Mouse (Mus musculus) right cerebral cortex, postnatal 10 days (tissue): ENCODE measurements around the gene Zscan25.
A peak's percentile ranks its signal among the peaks of the same experiment; 100 is the strongest.
"Not testable (repeated sequence)": the region's sequence is repeated elsewhere in the genome, so short reads cannot be mapped to it uniquely, and the experiment has no call there.

Experiments
- DNase-seq, 2 experiments: peaks; one replicate each; pipeline ENCODE4 v3.0.0; 2021; ENCODE audit warnings: low spot score in 2 of 2

The Zscan25 gene

GRCm38 (mm10) chr5:145280371-145281143 lies at the start of gene Zscan25:
Zscan25 (plus strand) TSS chr5:145280500.
- DNase-seq, result peak; percentile 94 to 95

- DNase-seq, result no peak
These were observed 49.7 kb upstream of the Zscan25 start for GRCm38 (mm10) chr5:145230641-145231040.

DNA sequence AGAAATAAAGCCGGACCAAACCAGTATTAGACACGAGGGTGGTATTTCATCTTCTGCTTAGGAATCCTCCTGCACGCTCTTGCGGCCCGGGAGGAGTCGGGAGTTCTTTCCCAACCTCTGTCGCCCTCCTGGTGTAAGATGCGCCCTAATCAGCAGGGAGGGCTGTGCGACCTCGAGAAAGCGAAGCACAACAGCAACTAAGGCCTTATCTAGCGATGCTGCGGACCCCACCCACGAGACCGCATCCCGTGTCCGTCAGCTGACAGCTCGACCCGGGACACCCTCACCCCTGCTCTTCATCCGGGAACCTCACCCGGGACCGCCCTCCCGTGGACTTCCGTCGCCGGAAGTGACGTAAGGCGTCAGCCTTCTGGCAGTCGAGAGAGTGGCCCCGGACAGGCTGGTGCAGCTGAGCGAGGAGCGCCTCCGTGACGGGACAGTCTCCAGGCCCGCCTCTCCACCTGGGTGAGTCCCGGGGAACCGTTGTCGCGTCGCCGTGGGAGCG lies 48.9 kb upstream of the Zscan25 start, which contains the start of gene Zfp655:
Gene Zfp655, plus strand, starts transcription at position 349 of the 505 bp plus-strand sequence.
- DNase-seq, result peak; percentile 98 to 99

GRCm38 (mm10) chr5:145231893-145232411 lies 48.3 kb upstream of the Zscan25 start:
- DNase-seq, result no peak

DNA sequence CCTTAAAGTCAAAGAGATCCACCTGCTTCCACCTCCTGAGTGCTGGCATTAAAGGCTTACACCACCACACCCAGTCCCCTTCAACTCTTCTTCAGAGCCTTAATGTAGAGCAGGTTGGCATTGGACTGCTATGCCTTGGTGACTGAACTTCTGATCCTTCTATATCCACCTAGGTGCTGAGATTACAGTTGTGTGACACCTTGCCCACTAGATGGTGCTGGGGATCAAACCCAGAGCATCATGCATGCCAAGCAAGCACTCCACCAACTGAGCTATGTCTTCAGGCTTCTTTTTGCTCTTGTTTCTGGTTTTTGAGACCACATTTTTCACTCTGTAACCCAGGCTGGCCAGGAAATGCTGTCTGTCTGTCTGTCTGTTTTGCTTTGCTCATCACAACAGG lies 45.7 kb upstream of the Zscan25 start:
- peak in 1 of 2 experiments; percentile 38 for DNase-seq

GRCm38 (mm10) chr5:145249520-145249919 lies 30.8 kb upstream of the Zscan25 start:
- DNase-seq, result no peak

- not testable (repeated sequence) for DNase-seq
These were observed 6.7 kb upstream of the Zscan25 start for GRCm38 (mm10) chr5:145273568-145273967.

- DNase-seq, result no peak
These were observed 352 bp upstream of the Zscan25 start for GRCm38 (mm10) chr5:145279948-145280347.

GRCm38 (mm10) chr5:145288382-145288781 lies 8.1 kb downstream of the Zscan25 start:
- no peak for DNase-seq

DNA sequence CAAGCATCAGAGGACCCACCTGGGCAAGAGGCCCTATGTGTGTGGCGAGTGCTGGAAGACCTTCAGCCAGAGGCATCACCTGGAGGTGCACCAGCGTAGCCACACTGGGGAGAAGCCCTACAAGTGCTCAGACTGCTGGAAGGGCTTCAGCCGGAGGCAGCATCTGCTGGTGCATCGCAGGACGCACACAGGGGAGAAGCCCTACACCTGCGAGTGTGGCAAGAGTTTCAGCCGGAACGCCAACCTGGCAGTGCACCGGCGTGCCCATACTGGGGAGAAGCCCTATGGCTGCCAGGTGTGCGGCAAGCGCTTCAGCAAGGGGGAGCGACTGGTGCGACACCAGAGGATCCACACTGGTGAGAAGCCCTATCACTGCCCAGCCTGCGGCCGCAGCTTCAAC lies 10.4 kb downstream of the Zscan25 start:
- DNase-seq, result peak in 1 of 2 experiments; percentile 21

GRCm38 (mm10) chr5:145292398-145292797 lies 12.1 kb downstream of the Zscan25 start:
- no peak for DNase-seq

DNA sequence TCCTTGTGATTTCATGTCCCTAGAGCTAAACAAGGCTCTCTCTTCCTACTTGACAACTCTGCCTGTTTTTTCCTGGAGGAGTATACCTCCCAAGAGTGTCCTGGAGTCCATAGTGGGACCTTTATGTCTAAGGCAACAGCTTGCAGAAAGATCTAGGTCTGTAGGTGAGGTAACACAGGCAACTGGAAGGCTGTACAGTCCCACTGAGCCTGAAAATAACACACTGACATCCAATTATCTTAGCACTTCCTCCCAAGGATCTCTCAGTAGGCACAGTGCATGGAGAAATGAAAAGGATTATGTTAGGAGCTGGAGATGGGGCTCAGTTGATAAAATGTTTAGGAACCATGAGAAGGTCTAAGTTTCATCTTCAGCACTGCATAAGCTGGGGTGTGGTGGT lies 20.2 kb downstream of the Zscan25 start:
- DNase-seq, result no peak

GRCm38 (mm10) chr5:145301796-145302195 lies 21.5 kb downstream of the Zscan25 start:
- DNase-seq, result not testable (repeated sequence)

GRCm38 (mm10) chr5:145302424-145302823 lies 22.1 kb downstream of the Zscan25 start:
- DNase-seq, result no peak

DNA sequence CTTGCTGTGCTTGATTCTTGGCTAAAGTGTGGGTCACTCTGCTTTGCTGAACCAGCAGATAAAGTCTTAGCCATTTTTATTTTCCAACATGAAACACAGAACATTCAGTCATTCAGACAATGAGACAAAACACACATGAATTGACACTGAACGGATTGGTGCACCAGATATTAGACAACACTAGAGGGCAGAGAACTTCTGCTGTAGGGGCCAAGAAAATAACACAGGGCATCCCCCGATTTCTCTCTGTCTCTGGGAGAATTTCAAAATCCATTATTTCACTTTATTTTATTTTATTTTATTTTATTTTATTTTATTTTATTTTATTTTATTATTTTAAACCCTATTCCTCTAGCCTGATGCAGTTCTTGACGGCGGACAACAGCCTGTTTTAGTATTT lies 26.7 kb downstream of the Zscan25 start:
- DNase-seq, result not testable (repeated sequence)

- DNase-seq, result not testable (repeated sequence)
These were observed 27.5 kb downstream of the Zscan25 start for GRCm38 (mm10) chr5:145307811-145308210.

GRCm38 (mm10) chr5:145313845-145314244 lies 33.5 kb downstream of the Zscan25 start:
- DNase-seq, result no peak

DNA sequence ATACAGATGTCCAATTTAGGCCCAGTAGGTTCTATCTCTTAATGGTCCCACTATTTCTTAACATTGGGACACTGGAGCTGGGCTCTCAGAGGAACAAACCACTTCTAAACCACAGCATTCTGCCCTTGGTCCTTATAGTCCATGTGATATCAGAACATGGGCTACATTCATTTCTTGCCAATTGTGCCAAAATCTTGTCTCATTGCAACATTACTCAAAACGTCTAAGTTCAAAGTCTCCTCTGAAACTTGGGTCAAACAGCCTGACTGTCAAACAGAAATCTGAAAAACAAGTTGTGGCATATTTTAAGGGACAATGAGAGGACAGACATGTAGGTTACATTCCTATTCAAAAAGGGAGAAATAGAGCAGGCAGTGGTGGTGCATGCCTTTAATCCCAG lies 36.8 kb downstream of the Zscan25 start:
- DNase-seq, result no peak

- DNase-seq, result not testable (repeated sequence)
These were observed 58.5 kb downstream of the Zscan25 start for GRCm38 (mm10) chr5:145338756-145339155.
